Mouse (Mus musculus) liver, embryonic 15.5 days (tissue): ENCODE results near the gene Ntf5. TPM values are rescaled to one million over a fixed set of nuclear protein-coding genes. Genes with fewer than 3 reads are reported as not detected.

ENCODE experiments used
- ATAC-seq: fragments of 200-750 bp; cut with Nextera tagmentation; 2 replicates; pipeline ENCODE4 v1.8.0; 2017; ENCODE audit warnings: moderate number of reproducible peaks, mild to moderate bottlenecking, moderate library complexity; ENCODE audit not compliant: insufficient read depth
- H3K27ac ChIP-seq: fragments of 300-500 bp; sonication (generic); replicated peaks from 2 replicates; pipeline ENCODE4 v1.5.1; 2015; ENCODE audit warnings: mild to moderate bottlenecking, inconsistent platforms
- H3K27me3 ChIP-seq: fragments of 300-500 bp; sonication (generic); 2 replicates; pipeline ENCODE4 v1.6.1; 2015; ENCODE audit warnings: mild to moderate bottlenecking, inconsistent platforms
- H3K36me3 ChIP-seq: fragments of 300-500 bp; sonication (generic); replicated peaks from 2 replicates; pipeline ENCODE4 v1.6.1; 2015; ENCODE audit warnings: moderate library complexity, mild to moderate bottlenecking, inconsistent platforms
- H3K4me1 ChIP-seq: fragments of 300-500 bp; sonication (generic); replicated peaks from 2 replicates; pipeline ENCODE4 v1.6.1; 2015; ENCODE audit warnings: inconsistent platforms
- H3K4me2 ChIP-seq: fragments of 300-500 bp; sonication (generic); 2 replicates; pipeline ENCODE4 v1.6.1; 2015; ENCODE audit warnings: moderate library complexity, mild to moderate bottlenecking, inconsistent platforms
- H3K4me3 ChIP-seq: fragments of 300-500 bp; sonication (generic); replicated peaks from 2 replicates; pipeline ENCODE4 v1.5.1; 2015; ENCODE audit warnings: mild to moderate bottlenecking, inconsistent platforms
- H3K9ac ChIP-seq: fragments of 300-500 bp; sonication (generic); 2 replicates; pipeline ENCODE4 v1.6.1; 2015; ENCODE audit warnings: moderate library complexity, mild to moderate bottlenecking, inconsistent platforms
- H3K9me3 ChIP-seq: fragments of 300-500 bp; sonication (generic); replicated peaks from 2 replicates; pipeline ENCODE4 v1.6.1; 2016; ENCODE audit warnings: inconsistent platforms
- WGBS: fragments of 180-500 bp; shearing (Covaris S2); methylation state at CpG from one replicate; pipeline ENCODE4 v1.1.7; 2015; ENCODE audit warnings: mixed read lengths; ENCODE audit not compliant: insufficient replicate concordance; 5-methylcytosine and 5-hydroxymethylcytosine counted together
- polyA plus RNA-seq: library from polyadenylated mRNA; unstranded; fragments of >200 nt; fragmentation: Nextera tagmentation; extraction: Ambion mirVana; gene quantifications from 2 replicates; pipeline ENCODE4 v1.2.1, GENCODE M21; 2015

The Ntf5 gene
- polyA plus RNA-seq, 1 experiment from 2014 or later: 0.22 TPM

DNA sequence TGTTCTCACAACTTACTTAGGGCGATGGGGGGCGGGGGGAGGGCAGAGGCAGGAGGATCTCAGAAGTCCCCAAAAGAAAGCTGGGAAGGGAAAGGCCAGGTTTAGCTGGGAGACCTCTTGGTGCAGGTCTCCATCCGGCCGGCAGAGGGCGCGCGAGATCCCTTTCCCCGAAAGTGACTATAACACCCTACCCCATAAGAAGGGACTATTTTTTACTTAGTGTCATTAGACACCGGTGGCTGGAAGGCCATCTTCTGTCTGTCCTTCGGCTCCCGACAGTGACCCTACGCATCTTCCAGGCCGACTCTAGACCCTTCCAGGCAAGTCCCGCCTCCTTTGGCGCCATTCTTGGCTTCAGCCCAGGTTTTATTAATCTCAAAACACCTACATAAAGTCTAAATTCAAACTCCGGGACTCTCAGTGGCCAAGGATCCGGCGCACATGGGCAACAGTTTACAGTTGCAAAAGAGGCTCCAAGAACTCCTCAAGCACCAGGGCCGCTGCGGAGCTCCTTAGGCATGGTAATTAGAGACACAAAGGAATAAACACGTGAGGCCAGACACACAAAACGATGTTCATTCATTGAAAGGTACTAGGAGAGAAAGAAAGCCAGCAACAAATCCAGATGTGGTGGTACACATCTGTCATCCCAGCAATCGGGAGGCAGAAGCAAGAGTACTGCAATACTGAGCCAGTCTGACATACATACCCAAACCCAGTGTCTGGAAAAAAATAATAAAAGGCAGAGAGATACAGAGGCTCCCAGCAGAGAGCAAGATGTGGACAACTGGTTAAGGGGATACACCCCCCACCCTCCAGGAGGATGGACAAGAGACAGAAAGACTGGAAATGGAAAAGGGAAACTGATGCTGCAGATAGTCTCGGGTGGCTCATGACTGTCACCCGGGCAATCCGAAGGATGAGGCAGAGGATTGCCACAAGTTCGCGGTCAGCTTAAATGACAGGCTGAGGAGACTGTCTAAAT is 8.1 kb upstream of the Ntf5 start, which contains the start of gene Kcna7:
Kcna7 (plus strand) TSS at position 563 of the 985 bp plus-strand sequence.
- no peak within 1 kb of the TSS for H3K27ac ChIP-seq
- H3K4me1 ChIP-seq: peaks cover 23% of the 10 kb centered on the region
- H3K4me3 ChIP-seq: peak within 1 kb of the TSS; percentile 38
- peak; percentile 10; the same call in 1 of the 2 replicates for ATAC-seq
- H3K9ac ChIP-seq: no peak within 1 kb of the TSS
- H3K36me3 ChIP-seq: no peaks in the 10 kb centered on the region
- WGBS: 7% methylated on average over 28 of the region's 28 CpGs
- H3K27me3 ChIP-seq: peaks cover 82% of the 10 kb centered on the region
- no peaks in the 10 kb centered on the region for H3K9me3 ChIP-seq
- peak within 1 kb of the TSS; percentile 64 for H3K4me2 ChIP-seq

DNA sequence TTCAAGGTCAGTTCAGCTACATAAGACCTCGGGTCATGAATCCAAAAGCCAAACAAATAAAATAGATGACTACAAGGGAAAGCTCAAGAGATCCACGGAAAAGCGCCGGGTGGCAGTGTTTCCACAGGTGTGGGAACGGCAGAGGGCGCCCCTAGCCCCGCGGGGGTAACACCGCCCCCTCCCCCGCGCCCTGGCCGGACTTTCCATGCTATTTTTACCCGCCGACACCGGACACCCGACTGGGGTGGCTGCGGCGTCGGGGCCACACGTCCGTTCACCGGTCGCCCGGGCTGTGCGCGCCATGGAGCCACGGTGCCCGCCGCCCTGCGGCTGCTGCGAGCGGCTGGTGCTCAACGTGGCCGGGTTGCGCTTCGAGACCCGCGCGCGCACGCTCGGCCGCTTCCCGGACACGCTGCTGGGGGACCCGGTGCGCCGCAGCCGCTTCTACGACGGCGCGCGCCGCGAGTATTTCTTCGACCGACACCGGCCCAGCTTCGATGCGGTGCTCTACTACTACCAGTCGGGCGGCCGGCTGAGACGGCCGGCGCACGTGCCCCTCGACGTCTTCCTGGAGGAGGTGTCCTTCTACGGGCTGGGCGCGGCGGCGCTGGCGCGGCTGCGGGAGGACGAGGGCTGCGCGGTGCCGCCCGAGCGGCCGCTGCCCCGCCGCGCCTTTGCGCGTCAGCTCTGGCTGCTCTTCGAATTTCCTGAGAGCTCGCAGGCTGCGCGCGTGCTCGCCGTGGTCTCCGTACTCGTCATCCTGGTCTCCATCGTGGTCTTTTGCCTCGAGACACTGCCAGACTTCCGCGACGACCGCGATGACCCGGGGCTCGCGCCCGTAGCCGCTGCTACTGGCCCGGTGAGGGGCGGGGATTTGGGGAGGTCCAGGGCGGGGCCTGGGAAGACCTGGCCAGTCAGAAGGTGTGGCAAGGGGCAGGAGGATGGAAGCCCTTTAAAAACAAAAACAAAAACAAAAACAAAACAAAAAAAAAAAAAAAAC is 7.0 kb upstream of the Ntf5 start:
- whole genome bisulfite sequencing: 1% methylated on average over 114 of the region's 114 CpGs
- Histone ChIP-seq H3K36me3 (no peaks in the 10 kb centered on the region), H3K4me2 (peak overlapping the region; percentile 64), H3K9ac (no peak overlapping the region), H3K27me3 (peaks cover 91% of the 10 kb centered on the region), H3K27ac (no peak overlapping the region), H3K4me3 (peak overlapping the region; percentile 38), H3K4me1 (peaks cover 23% of the 10 kb centered on the region), H3K9me3 (no peaks in the 10 kb centered on the region)
- no peak for ATAC-seq

DNA sequence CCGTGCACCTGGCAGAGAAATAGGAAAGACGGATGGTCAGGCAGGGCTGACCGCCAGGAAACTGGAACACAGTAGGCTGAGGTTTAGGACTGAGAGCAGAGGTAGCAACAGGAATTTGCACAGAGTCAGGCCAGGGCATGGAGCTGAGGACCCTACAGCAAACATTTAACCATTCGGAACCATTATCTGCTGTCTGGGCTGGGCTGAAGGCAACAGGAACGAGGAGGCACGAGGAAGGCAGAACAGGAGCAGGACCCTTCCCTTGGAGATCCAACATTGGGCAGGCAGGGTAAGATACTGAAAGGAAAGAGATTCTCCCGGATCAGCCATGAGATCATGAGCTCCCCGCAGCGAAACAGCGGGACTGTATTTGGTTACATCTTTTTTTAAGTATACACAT is 5.7 kb upstream of the Ntf5 start:
- Histone ChIP-seq H3K4me2 (no peak overlapping the region), H3K27ac (no peak overlapping the region), H3K4me1 (peaks cover 23% of the 10 kb centered on the region), H3K36me3 (no peaks in the 10 kb centered on the region), H3K9ac (no peak overlapping the region), H3K9me3 (no peaks in the 10 kb centered on the region), H3K4me3 (no peak overlapping the region), H3K27me3 (peaks cover 91% of the 10 kb centered on the region)
- WGBS: 60% methylated on average over 10 of the region's 10 CpGs
- no peak for ATAC-seq

DNA sequence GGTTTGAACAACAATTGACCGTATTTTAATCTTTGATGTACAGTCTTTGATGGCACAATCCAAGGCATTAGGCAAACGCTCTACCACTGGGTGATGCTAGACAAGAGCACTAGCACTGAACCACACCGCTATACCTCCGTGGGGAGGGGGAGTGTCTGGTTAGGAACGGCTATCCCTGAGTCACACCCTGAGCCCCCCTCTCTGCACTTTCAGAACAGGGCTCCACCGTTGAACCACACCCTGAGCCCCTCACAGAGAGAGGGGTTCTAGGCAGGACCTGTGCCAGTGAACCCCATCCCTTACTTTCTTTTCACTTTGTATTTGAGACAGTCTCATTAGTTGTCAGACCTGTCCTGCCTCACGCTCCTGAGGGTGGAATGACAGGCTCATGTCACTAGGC is 5.1 kb upstream of the Ntf5 start:
- no peak for ATAC-seq
- peaks cover 22% of the 10 kb centered on the region for H3K4me1 ChIP-seq
- no peaks in the 10 kb centered on the region for H3K36me3 ChIP-seq
- no peaks in the 10 kb centered on the region for H3K9me3 ChIP-seq
- no peak overlapping the region for H3K27ac ChIP-seq
- H3K4me3 ChIP-seq: no peak overlapping the region
- H3K4me2 ChIP-seq: no peak overlapping the region
- no peak overlapping the region for H3K9ac ChIP-seq
- WGBS: 52% methylated on average over 7 of the region's 7 CpGs
- H3K27me3 ChIP-seq: peaks cover 91% of the 10 kb centered on the region

DNA sequence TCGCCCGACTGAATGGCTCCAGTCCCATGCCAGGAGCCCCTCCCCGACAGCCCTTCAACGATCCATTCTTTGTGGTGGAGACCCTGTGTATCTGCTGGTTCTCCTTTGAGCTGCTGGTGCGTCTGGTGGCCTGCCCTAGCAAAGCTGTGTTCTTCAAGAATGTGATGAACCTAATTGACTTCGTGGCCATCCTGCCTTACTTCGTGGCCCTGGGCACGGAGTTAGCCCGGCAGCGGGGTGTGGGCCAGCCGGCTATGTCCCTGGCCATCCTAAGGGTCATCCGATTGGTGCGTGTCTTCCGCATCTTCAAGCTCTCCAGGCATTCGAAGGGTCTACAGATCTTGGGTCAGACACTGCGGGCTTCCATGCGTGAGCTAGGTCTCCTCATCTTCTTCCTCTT is 4.5 kb upstream of the Ntf5 start:
- no peaks in the 10 kb centered on the region for H3K36me3 ChIP-seq
- ATAC-seq: no peak
- no peaks in the 10 kb centered on the region for H3K9me3 ChIP-seq
- WGBS: 75% methylated on average over 17 of the region's 17 CpGs
- no peak overlapping the region for H3K27ac ChIP-seq
- no peak overlapping the region for H3K4me3 ChIP-seq
- no peak overlapping the region for H3K9ac ChIP-seq
- peaks cover 96% of the 10 kb centered on the region for H3K27me3 ChIP-seq
- H3K4me2 ChIP-seq: no peak overlapping the region
- H3K4me1 ChIP-seq: peaks cover 27% of the 10 kb centered on the region

DNA sequence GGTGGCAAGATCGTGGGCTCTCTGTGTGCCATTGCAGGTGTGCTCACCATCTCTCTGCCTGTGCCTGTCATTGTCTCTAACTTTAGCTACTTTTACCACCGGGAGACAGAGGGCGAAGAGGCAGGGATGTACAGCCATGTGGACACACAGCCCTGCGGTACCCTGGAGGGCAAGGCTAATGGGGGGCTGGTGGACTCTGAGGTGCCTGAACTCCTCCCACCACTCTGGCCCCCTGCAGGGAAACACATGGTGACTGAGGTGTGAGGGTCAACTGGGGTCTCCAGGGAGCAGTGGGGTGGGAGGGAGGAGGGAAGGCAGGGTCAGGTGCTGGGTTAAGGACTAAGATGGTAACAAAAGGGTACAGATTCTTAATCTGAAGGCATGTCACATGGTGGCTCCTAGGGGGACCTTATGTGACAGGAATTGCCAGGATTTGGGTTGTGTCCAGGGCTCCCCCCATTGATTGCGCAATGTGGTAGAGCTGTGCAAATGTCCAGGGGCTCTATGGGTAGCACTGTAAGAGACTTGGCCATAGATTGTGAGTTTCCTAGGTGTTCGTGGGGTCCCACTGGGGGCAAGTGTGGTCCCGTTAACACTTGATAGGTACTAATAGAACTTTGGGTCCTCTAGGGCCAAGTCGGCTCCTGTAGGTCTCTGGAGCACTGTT is 3.9 kb upstream of the Ntf5 start:
- ATAC-seq: no peak
- H3K4me3 ChIP-seq: no peak overlapping the region
- peaks cover 100% of the 10 kb centered on the region for H3K27me3 ChIP-seq
- peaks cover 33% of the 10 kb centered on the region for H3K4me1 ChIP-seq
- H3K4me2 ChIP-seq: no peak overlapping the region
- 68% methylated on average over 8 of the region's 8 CpGs for WGBS
- no peak overlapping the region for H3K9ac ChIP-seq
- H3K36me3 ChIP-seq: no peaks in the 10 kb centered on the region
- H3K9me3 ChIP-seq: no peaks in the 10 kb centered on the region
- no peak overlapping the region for H3K27ac ChIP-seq

DNA sequence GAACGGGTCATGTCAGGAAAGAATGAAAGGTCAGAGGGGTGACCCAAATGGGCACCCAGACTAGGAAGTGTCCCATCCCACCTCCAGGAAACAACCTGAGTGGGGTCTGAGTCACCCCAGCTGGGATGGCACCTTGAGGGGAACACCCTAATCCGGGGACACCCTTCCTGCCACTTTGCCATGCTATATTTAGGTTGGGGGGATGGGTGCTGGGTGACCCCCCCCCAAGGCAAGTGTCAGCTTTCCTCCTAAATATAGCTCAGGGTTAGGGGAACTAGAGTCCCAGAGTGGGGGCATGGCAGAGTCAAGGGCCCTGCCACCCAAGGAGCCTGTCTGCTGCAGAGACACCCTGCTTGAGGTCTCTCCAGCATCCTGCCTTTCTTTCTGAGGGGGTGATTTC is 1.1 kb upstream of the Ntf5 start:
- 67% methylated on average over 2 of the region's 2 CpGs for WGBS
- no peak for ATAC-seq

DNA sequence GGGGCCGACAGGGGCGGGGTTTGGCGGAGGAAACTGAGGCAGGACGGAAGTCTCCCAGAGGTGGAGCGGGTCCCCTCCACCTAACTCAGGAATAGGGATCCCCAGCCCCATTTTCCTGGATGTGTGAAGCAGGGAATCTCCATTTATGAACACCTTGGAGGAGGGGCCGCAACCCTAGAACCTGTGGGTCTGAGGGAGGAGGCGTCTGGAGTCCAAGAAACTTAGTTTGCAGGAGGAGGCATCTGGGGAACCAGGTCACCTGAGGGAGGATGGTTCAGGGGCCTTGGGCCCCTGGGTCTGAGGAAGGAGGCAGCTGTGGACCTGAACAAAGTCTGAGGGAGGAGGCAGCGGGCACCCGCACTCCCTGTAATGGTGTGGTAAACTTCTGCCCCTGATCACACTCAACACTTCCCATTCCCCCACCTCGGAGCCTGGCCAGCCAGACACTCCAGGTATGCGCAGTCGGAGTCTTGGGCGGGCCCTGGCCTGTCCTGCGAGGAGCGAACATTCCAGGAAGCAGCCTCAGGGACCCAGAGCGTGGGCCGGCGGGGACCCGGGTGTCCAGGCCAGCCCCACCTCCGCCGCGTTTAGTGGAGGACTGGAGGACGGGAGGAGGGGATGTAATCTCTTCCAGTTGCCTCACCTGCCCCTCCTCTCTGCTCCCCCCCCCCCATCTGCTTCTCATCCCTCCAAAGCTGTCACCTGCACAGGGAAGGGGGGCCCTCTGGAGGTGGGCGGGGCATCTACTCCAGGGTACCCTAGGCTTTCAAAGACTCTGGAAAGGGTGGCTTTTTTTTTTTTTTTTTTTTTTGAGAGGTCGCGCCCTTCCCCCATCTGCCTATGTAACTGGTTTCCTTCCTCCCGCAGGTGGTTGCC is 607 bp downstream of the Ntf5 start:
- H3K9ac ChIP-seq: no peak overlapping the region
- H3K4me2 ChIP-seq: peak overlapping the region; percentile 65
- no peaks in the 10 kb centered on the region for H3K36me3 ChIP-seq
- H3K9me3 ChIP-seq: no peaks in the 10 kb centered on the region
- no peak overlapping the region for H3K27ac ChIP-seq
- H3K27me3 ChIP-seq: peaks cover 100% of the 10 kb centered on the region
- ATAC-seq: 0 out of 2 replicates have a peak, but pooled peaks have one; percentile 7
- H3K4me1 ChIP-seq: peaks cover 22% of the 10 kb centered on the region
- peak overlapping the region; percentile 46 for H3K4me3 ChIP-seq
- WGBS: 2% methylated on average over 27 of the region's 27 CpGs

More for the DNA sequence above, 1.1 kb upstream of the Ntf5 start:
- H3K9me3 ChIP-seq: no peaks in the 10 kb centered on the region
- H3K4me3 ChIP-seq: no peak overlapping the region
- no peak overlapping the region for H3K4me2 ChIP-seq
- H3K4me1 ChIP-seq: peaks cover 22% of the 10 kb centered on the region
- peaks cover 100% of the 10 kb centered on the region for H3K27me3 ChIP-seq
- H3K27ac ChIP-seq: no peak overlapping the region
- H3K36me3 ChIP-seq: no peaks in the 10 kb centered on the region
- no peak overlapping the region for H3K9ac ChIP-seq

DNA sequence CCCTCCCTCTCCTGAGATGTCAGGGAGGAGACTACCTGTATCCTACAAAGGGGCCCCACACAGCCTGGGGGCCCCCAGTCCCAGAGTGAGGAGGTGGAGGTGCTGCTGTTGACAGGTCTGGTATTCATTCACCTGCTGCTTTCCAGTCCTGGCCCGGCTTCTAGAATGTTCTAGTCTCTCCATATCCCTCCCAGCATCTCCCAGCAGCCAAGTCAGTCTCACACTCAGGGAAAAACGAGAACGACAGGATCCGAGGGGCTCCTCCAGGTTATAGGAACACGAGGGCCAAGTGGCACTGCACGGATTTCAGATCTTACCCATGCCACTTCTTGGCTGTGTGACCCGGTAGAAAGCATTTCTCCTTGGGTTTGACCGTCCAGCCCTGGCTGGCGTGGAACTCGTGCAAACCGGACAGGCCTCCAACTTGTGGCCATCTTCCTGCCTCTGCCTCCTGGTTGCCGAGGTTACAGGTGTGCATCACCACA is 1.3 kb downstream of the Ntf5 start:
- no peak overlapping the region for H3K27ac ChIP-seq
- peaks cover 100% of the 10 kb centered on the region for H3K27me3 ChIP-seq
- no peak overlapping the region for H3K4me2 ChIP-seq
- H3K9ac ChIP-seq: no peak overlapping the region
- 18% methylated on average over 12 of the region's 12 CpGs for WGBS
- H3K36me3 ChIP-seq: no peaks in the 10 kb centered on the region
- no peak overlapping the region for H3K4me3 ChIP-seq
- H3K4me1 ChIP-seq: peaks cover 22% of the 10 kb centered on the region
- no peaks in the 10 kb centered on the region for H3K9me3 ChIP-seq
- ATAC-seq: no peak

DNA sequence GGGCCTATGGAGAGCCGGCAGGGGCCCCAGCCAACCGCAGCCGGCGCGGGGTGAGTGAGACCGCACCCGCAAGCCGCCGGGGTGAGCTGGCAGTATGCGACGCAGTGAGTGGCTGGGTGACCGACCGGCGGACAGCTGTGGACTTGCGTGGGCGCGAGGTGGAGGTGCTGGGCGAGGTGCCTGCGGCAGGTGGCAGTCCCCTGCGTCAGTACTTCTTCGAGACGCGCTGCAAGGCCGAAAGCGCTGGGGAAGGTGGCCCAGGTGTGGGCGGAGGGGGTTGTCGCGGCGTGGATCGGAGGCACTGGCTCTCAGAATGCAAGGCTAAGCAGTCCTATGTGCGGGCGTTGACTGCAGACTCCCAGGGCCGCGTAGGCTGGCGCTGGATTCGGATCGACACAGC is 2.1 kb downstream of the Ntf5 start:
- Histone ChIP-seq H3K27me3 (peaks cover 100% of the 10 kb centered on the region), H3K27ac (no peak overlapping the region), H3K4me2 (peak overlapping the region; percentile 10; the same call in 1 of the 2 replicates), H3K4me3 (no peak overlapping the region), H3K9ac (no peak overlapping the region), H3K4me1 (peaks cover 22% of the 10 kb centered on the region), H3K9me3 (no peaks in the 10 kb centered on the region), H3K36me3 (no peaks in the 10 kb centered on the region)
- 8% methylated on average over 37 of the region's 37 CpGs for WGBS
- no peak for ATAC-seq
